Mouse (Mus musculus) C2C12 (cell line): ENCODE measurements around the gene Cd38. TPM values are rescaled to one million over a fixed set of nuclear protein-coding genes. Genes with fewer than 3 reads are reported as not detected.

ENCODE experiments used
- H3K27me3 ChIP-seq: one replicate; pipeline ENCODE4 v1.6.1; 2011; ENCODE audit not compliant: control insufficient read depth, insufficient read depth, insufficient read length
- H3K36me3 ChIP-seq: one replicate; pipeline ENCODE4 v1.6.1; 2011; ENCODE audit not compliant: control insufficient read depth, insufficient read depth
- H3K4me3 ChIP-seq: one replicate; pipeline ENCODE4 v1.5.1; 2011; ENCODE audit warnings: mild to moderate bottlenecking, control low read depth; ENCODE audit not compliant: poor library complexity, insufficient read depth, severe bottlenecking
- H3K79me2 ChIP-seq: one replicate; pipeline ENCODE4 v1.6.1; 2011; ENCODE audit not compliant: control insufficient read depth, insufficient read depth
- H3K79me3 ChIP-seq: one replicate; pipeline ENCODE4 v1.6.1; 2011; ENCODE audit warnings: low read depth, control low read depth
- H3ac ChIP-seq: one replicate; pipeline ENCODE3; 2011; ENCODE audit warnings: low read depth; ENCODE audit not compliant: control insufficient read depth, insufficient read length
- CEBPB ChIP-seq: IDR thresholded peaks from one replicate; pipeline ENCODE4 v1.6.1; 2011; ENCODE audit warnings: low read depth, mild to moderate bottlenecking, control low read depth, moderate library complexity
- CTCF ChIP-seq: IDR thresholded peaks from one replicate; pipeline ENCODE4 v1.5.1; 2011; ENCODE audit not compliant: control insufficient read depth, insufficient read depth, insufficient read length
- FOSL1 ChIP-seq: IDR thresholded peaks from one replicate; pipeline ENCODE4 v1.8.0; 2011; ENCODE audit warnings: mild to moderate bottlenecking, low read length; ENCODE audit not compliant: poor library complexity, insufficient read depth, severe bottlenecking
- MAX ChIP-seq: IDR thresholded peaks from one replicate; pipeline ENCODE4 v1.6.1; 2011; ENCODE audit warnings: mild to moderate bottlenecking, control low read depth
- MYOD1 ChIP-seq: IDR thresholded peaks from one replicate; pipeline ENCODE4 v1.6.1; 2011; ENCODE audit warnings: low read depth; ENCODE audit not compliant: control insufficient read depth, insufficient read length
- MYOG ChIP-seq: IDR thresholded peaks from one replicate; pipeline ENCODE4 v1.6.1; 2011; ENCODE audit not compliant: control insufficient read depth, insufficient read length; ENCODE audit errors: extremely low read depth
- USF1 ChIP-seq: IDR thresholded peaks from one replicate; pipeline ENCODE4 v1.6.1; 2011; ENCODE audit warnings: low read depth, mild to moderate bottlenecking, control low read depth, moderate library complexity
- polyA plus RNA-seq: library from polyadenylated mRNA; unstranded; fragments of >200 nt; fragmentation: generic; extraction: Trizol; gene quantifications from one replicate; pipeline ENCODE4 v1.2.1, GENCODE M21; 2012; ENCODE audit warnings: missing spikeins

Gene Cd38
- polyA plus RNA-seq, 1 experiment: 0.18 TPM

DNA sequence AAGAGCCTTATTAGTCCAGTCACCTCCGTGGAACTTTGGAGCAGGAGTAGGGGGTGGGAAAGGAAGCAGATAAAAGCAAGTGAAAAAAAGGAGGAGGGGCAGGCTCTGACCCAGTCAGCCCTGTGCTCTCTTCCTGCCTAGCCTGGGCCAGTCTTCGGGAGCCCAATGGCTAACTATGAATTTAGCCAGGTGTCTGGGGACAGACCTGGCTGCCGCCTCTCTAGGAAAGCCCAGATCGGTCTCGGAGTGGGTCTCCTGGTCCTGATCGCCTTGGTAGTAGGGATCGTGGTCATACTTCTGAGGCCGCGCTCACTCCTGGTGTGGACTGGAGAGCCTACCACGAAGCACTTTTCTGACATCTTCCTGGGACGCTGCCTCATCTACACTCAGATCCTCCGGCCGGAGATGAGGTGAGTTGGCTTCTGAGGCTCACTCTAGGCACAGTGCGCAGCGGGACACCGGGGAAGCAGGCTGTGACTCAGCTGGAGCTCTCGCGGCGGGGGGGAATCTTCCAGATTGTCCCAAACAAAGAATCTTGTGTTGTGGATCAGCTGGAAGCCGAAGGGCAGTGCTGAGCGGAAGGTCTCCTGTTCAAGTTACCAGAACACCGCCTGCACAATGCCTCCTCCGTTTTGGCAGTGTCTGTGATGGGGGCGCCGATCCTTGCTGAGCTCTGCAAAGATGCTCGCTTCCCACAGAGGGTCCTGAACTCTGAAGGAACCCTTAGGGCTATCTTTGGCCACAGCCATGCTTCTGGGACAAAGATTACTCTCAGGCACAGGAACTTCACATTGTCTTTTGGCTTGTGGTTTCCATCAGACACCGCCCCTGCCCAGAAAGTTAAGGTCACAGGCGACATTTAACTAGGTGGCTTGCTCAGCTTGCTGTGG lies 603 bp downstream of the Cd38 start:
- TF ChIP-seq CTCF (no peak), CEBPB (no peak), USF1 (no peak), MYOG (no peak), FOSL1 (no peak), MYOD1 (no peak), MAX (no peak)
- Histone ChIP-seq H3K79me2 (no peaks in the 10 kb centered on the region), H3K36me3 (no peaks in the 10 kb centered on the region), H3K79me3 (no peaks in the 10 kb centered on the region), H3ac (peak overlapping the region; percentile 3), H3K4me3 (no peak overlapping the region), H3K27me3 (no peaks in the 10 kb centered on the region)

DNA sequence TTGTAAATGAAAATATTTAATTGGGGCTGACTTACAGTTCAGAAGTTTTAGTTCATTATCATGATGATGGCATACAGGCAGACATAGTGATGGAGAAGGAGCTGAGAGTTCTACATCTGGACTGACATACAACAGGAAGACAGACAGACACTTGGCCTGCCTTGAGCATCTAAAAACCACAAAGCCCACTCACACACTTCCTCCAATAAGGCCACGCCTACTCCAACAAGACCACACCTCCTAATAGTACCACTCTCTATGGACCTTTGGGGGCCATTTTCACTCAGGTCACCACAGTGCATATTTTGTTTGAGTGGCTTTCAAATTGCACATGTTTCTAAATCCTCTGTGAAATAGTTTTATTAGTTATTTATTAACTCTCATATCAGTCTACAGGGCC lies 3.5 kb downstream of the Cd38 start:
- Histone ChIP-seq H3K79me2 (no peaks in the 10 kb centered on the region), H3K27me3 (no peaks in the 10 kb centered on the region), H3ac (no peak overlapping the region), H3K79me3 (no peaks in the 10 kb centered on the region), H3K36me3 (no peaks in the 10 kb centered on the region), H3K4me3 (no peak overlapping the region)
- no peak for TF ChIP-seq MYOG
- no peak for TF ChIP-seq MAX
- TF ChIP-seq USF1: no peak
- TF ChIP-seq CTCF: no peak
- TF ChIP-seq CEBPB: no peak
- no peak for TF ChIP-seq FOSL1
- TF ChIP-seq MYOD1: no peak

DNA sequence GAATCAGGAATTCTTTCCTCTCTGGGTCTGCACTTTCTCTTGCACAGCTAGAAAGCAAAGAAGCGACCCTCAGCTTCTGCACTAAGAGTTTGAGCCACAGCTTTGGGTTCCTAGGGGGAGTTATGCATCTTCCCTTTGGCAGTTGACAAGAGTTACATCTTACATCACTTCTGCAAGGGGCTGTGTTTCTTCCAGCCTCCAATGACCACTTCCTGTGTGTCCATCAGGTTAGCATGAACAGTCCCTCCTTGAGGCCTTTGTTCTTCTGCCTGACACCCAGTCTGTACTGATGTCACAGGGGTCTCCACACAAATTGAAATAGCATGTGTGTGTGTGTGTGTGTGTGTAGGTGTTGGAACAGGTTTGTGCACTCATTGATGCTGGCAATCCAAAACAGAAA lies 4.3 kb downstream of the Cd38 start:
- Histone ChIP-seq H3K36me3 (no peaks in the 10 kb centered on the region), H3ac (no peak overlapping the region), H3K79me2 (no peaks in the 10 kb centered on the region), H3K4me3 (no peak overlapping the region), H3K27me3 (no peaks in the 10 kb centered on the region), H3K79me3 (no peaks in the 10 kb centered on the region)
- TF ChIP-seq FOSL1 (no peak), MYOD1 (no peak), MYOG (no peak), CEBPB (no peak), MAX (no peak)

DNA sequence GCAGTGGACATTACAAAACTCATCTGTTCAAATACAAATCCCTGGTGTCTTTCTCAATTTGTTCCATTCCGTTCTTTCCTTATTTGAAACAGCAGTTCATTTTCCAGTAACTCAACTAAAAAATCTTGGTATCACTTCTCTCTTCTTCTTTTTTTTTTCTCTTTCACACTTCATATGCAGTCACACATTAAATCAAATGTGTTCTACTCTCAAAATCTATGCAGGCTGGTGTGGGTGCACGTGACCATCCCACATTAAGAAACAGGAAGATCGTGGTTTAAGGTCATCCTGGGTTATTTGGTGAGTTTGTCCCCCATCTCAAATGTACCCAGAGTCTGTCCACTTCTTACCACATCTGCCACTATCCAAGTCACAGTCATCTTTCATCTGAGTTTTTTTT lies 13.7 kb downstream of the Cd38 start:
- H3ac ChIP-seq: no peak overlapping the region
- H3K27me3 ChIP-seq: peaks cover 4% of the 10 kb centered on the region
- no peaks in the 10 kb centered on the region for H3K79me2 ChIP-seq
- H3K36me3 ChIP-seq: no peaks in the 10 kb centered on the region
- H3K4me3 ChIP-seq: no peak overlapping the region
- TF ChIP-seq FOSL1 (no peak), MAX (no peak), CEBPB (no peak), USF1 (no peak), MYOG (no peak), CTCF (no peak), MYOD1 (no peak)
- H3K79me3 ChIP-seq: no peaks in the 10 kb centered on the region

DNA sequence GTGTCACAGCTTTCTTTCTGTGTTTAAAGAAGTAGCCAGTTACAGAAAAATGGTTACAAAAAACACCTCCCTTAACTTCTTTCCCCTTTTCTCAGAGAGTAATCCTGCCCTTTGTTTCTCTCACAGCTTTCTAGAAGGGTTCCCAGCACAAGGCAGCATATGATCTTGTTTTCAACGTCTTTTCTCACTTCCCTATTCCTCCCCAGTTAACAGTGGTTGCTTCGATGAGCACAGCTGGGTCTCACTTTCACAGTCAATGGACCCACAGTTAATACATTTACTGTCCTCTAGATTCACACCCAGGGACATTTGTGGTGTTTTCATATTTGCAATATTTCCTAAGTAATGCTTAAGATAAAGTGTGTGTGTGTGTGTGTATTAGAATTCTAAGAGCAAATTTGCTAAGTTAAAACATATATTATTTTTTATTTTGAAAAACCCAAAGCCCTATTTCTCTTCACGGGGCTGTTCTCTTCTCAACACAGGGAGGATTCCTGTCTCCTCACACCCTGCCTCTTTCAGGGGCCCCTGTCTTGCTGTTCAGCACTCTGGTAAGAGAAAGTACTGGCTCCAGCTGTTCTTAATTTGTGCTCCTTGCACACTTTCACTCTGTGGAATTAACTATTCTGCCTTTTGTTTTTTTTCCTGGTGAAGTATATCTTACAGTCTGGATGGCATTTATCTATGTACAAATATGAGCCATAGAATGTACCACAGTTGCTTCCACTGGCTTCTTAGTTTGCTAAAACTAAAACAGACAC lies 16.9 kb downstream of the Cd38 start:
- H3ac ChIP-seq: no peak overlapping the region
- TF ChIP-seq MAX (no peak), FOSL1 (no peak), MYOG (no peak), MYOD1 (no peak), USF1 (no peak), CTCF (no peak)
- no peaks in the 10 kb centered on the region for H3K79me3 ChIP-seq
- no peaks in the 10 kb centered on the region for H3K79me2 ChIP-seq
- peaks cover 19% of the 10 kb centered on the region for H3K27me3 ChIP-seq
- no peaks in the 10 kb centered on the region for H3K36me3 ChIP-seq
- H3K4me3 ChIP-seq: no peak overlapping the region

DNA sequence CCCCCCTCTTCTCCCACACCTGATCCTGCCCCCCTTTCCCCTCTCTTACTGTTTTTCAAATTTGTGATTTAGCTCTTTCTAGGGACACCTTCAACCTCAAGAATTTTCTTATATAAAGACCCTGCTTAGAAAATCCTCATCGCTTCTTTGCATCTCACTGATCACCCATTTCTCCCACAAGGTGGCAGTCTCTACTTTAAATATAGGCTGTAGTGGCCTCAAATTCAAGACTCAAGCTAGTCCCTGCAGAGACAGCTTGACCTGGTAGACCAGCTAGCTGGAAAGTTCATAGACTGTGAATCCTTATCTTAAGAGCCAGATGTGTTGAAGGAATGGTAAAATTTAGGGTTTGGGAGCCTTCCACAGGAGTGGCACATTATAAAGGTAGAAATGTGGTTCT lies 24.0 kb downstream of the Cd38 start:
- peaks cover 16% of the 10 kb centered on the region for H3K27me3 ChIP-seq
- no peaks in the 10 kb centered on the region for H3K79me3 ChIP-seq
- no peaks in the 10 kb centered on the region for H3K36me3 ChIP-seq
- H3K4me3 ChIP-seq: no peak overlapping the region
- H3ac ChIP-seq: no peak overlapping the region
- TF ChIP-seq USF1 (no peak), FOSL1 (no peak), MYOD1 (no peak), CTCF (no peak), MYOG (no peak), MAX (no peak), CEBPB (no peak)
- H3K79me2 ChIP-seq: no peaks in the 10 kb centered on the region
